Mouse (Mus musculus) olfactory bulb, adult 2 months (tissue): ENCODE measurements at regions not wholly inside any gene's neighbourhood (a gene's known extent, or its start where the extent isn't known, plus 50 kb on each side); places are given as distances from the start of the nearest gene placed in this dataset.

Source experiments
- CTCF ChIP-seq: fragments of 200-500 bp; IDR thresholded peaks from 2 replicates; pipeline ENCODE4 v1.5.1; 2012; ENCODE audit warnings: low read depth, mild to moderate bottlenecking, low read length, moderate library complexity; ENCODE audit not compliant: insufficient read depth
- POLR2A ChIP-seq: fragments of 200-500 bp; IDR thresholded peaks from 2 replicates; pipeline ENCODE4 v1.6.1; 2012; ENCODE audit warnings: mild to moderate bottlenecking, low read depth, low read length, moderate library complexity; ENCODE audit not compliant: insufficient read depth

- TF ChIP-seq POLR2A (no peak), CTCF (no peak)
These were observed 78.7 kb downstream of the Arf2 start for GRCm38 (mm10) chr11:104045216-104045615.
